Mouse (Mus musculus) stomach, embryonic 15.5 days (tissue): Measurements from ENCODE around the gene Flt3l. TPM values are rescaled to one million over a fixed set of nuclear protein-coding genes. Genes with fewer than 3 reads are reported as not detected.
"Not testable (repeated sequence)": the region's sequence is repeated elsewhere in the genome, so short reads cannot be mapped to it uniquely, and the experiment has no call there.

Experiments used
- ATAC-seq: fragments of 200-750 bp; cut with Nextera tagmentation; 2 replicates; pipeline ENCODE4 v1.8.0; 2017; ENCODE audit warnings: low read depth, moderate number of reproducible peaks, moderate TSS enrichment; ENCODE audit not compliant: insufficient read depth, low FRiP score
- H3K27ac ChIP-seq: fragments of 300-500 bp; sonication (generic); 2 replicates; pipeline ENCODE4 v1.5.1; 2015; ENCODE audit warnings: mild to moderate bottlenecking, inconsistent platforms
- H3K27me3 ChIP-seq: fragments of 300-500 bp; sonication (generic); replicated peaks from 2 replicates; pipeline ENCODE4 v1.6.1; 2015; ENCODE audit warnings: inconsistent platforms
- H3K36me3 ChIP-seq: fragments of 300-500 bp; sonication (generic); 2 replicates; pipeline ENCODE4 v1.6.1; 2015; ENCODE audit warnings: inconsistent platforms
- H3K4me1 ChIP-seq: fragments of 300-500 bp; sonication (generic); 2 replicates; pipeline ENCODE4 v1.6.1; 2015; ENCODE audit warnings: inconsistent platforms
- H3K4me2 ChIP-seq: fragments of 300-500 bp; sonication (generic); 2 replicates; pipeline ENCODE4 v1.6.1; 2015; ENCODE audit warnings: mild to moderate bottlenecking, inconsistent platforms
- H3K4me3 ChIP-seq: fragments of 300-500 bp; sonication (generic); replicated peaks from 2 replicates; pipeline ENCODE4 v1.5.1; 2015; ENCODE audit warnings: inconsistent platforms
- H3K9ac ChIP-seq: fragments of 300-500 bp; sonication (generic); 2 replicates; pipeline ENCODE4 v1.6.1; 2015; ENCODE audit warnings: inconsistent platforms
- H3K9me3 ChIP-seq: fragments of 300-500 bp; sonication (generic); 2 replicates; pipeline ENCODE4 v1.6.1; 2016; ENCODE audit warnings: inconsistent platforms
- WGBS: fragments of 180-500 bp; shearing (Covaris S2); methylation state at CpG from one replicate; pipeline ENCODE4 v1.1.7; 2015; 5-methylcytosine and 5-hydroxymethylcytosine counted together
- polyA plus RNA-seq: library from polyadenylated mRNA; unstranded; fragments of >200 nt; fragmentation: Nextera tagmentation; extraction: Ambion mirVana; gene quantifications from 2 replicates; pipeline ENCODE4 v1.2.1, GENCODE M21; 2015

Gene Flt3l
- polyA plus RNA-seq, 1 experiment from 2014 or later, result 2.2 TPM

DNA sequence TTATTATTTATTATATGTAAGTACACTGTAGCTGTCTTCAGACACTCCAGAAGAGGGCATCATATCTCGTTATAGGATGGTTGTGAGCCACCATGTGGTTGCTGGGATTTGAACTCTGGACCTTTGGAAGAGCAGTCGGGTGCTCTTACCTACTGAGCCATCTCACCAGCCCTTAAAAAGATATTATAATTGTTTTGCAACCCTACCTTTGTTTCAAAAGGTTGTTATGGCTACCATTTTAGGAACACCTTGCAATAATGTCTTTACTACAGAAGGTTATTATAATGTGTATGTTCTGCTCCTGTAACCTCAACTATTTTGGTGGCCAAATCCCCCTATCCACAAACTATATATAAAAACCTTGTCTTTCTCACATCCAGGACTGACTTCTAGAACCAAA lies 16.8 kb upstream of the Flt3l start:
- H3K4me3 ChIP-seq, H3K27me3 ChIP-seq, H3K4me2 ChIP-seq, H3K9me3 ChIP-seq, H3K36me3 ChIP-seq, H3K9ac ChIP-seq, ATAC-seq, H3K27ac ChIP-seq: not testable (repeated sequence)
- H3K4me1 ChIP-seq, result peaks cover 18% of the 10 kb centered on the region
- WGBS, result 84% methylated on average over 2 of the region's 2 CpGs

DNA sequence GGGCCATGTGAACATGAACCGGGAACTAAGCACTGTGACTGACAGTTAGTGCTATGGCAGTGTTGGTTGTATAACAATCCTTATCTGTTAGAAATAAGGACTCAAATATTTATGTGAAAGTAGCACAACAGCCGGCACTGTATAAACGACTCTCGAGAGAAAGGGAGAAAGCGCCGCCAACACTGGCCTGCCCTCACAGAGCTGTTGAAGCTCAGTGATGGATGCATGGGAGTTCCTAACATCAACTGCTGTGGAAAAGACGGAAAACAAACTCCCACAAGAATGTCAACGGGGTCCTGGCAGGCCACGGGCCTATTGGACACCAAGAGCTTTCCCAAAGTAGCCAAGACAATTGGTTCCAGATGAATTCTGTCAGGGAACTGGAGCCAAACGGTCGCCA lies 15.1 kb upstream of the Flt3l start:
- Histone ChIP-seq H3K4me2 (peak overlapping the region; percentile 2; the same call in 1 of the 2 replicates), H3K27me3 (no peaks in the 10 kb centered on the region), H3K27ac (peak overlapping the region; percentile 82), H3K4me3 (no peak overlapping the region), H3K4me1 (peaks cover 18% of the 10 kb centered on the region), H3K9ac (no peak overlapping the region), H3K36me3 (0 out of 2 replicates have a peak, but pooled peaks cover 8% of the 10 kb centered on the region), H3K9me3 (no peaks in the 10 kb centered on the region)
- 29% methylated on average over 11 of the region's 11 CpGs for WGBS
- ATAC-seq, result no peak

DNA sequence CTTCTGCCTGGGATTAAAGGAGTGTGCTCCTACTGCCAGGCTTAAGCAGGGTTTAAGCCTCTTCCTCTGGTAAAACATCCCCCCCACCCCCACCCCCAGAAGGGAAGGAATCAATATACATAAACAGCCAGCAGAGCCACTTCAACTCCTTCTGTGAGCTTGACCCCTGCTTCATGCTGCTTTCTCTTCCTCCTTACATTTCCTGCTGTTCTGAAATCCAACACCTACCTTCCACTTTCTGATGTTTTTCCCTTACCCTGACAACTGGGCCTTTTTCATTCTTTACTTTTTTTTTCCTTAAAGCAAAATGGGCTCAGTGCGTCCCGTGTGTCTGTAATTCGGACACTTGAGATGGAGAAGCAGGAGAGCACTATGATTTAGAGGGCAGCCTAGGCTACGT lies 14.1 kb upstream of the Flt3l start:
- no peak overlapping the region for H3K9ac ChIP-seq

DNA sequence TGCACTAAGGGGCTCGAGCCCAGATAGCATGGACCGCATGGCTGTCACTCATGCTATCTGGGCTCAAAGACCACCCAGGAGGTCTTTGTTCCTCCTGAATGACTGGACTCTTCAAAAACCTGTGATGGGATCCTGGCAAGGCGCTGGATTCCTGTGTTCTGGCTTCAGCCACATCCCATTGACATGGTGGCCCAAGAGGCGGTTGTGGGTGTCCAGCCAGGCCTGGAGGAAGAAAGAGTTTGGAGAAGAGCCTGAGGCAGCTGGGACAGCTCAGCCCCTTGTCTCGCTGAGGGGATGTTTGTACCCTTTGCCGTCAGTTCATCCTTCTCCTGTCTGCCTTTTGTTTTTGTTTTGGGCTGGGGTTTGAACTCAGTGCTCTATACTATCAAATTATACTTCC lies 13.3 kb upstream of the Flt3l start:
- ATAC-seq, result no peak
- Histone ChIP-seq H3K4me2 (no peak overlapping the region), H3K9me3 (no peaks in the 10 kb centered on the region), H3K4me1 (peaks cover 12% of the 10 kb centered on the region), H3K27ac (peak overlapping the region; percentile 82), H3K27me3 (no peaks in the 10 kb centered on the region), H3K36me3 (0 out of 2 replicates have a peak, but pooled peaks cover 22% of the 10 kb centered on the region), H3K4me3 (no peak overlapping the region), H3K9ac (no peak overlapping the region)
- 53% methylated on average over 6 of the region's 6 CpGs for WGBS

More for the DNA sequence above, 14.1 kb upstream of the Flt3l start:
- no peak overlapping the region for H3K4me3 ChIP-seq
- H3K27ac ChIP-seq, result peak overlapping the region; percentile 82
- peaks cover 17% of the 10 kb centered on the region for H3K4me1 ChIP-seq
- H3K27me3 ChIP-seq, result no peaks in the 10 kb centered on the region
- H3K9me3 ChIP-seq, result no peaks in the 10 kb centered on the region
- ATAC-seq, result no peak
- H3K4me2 ChIP-seq, result no peak overlapping the region; the same call in 1 of the 2 replicates
- H3K36me3 ChIP-seq, result 0 out of 2 replicates have a peak, but pooled peaks cover 16% of the 10 kb centered on the region
- 44% methylated on average over 4 of the region's 4 CpGs for WGBS

DNA sequence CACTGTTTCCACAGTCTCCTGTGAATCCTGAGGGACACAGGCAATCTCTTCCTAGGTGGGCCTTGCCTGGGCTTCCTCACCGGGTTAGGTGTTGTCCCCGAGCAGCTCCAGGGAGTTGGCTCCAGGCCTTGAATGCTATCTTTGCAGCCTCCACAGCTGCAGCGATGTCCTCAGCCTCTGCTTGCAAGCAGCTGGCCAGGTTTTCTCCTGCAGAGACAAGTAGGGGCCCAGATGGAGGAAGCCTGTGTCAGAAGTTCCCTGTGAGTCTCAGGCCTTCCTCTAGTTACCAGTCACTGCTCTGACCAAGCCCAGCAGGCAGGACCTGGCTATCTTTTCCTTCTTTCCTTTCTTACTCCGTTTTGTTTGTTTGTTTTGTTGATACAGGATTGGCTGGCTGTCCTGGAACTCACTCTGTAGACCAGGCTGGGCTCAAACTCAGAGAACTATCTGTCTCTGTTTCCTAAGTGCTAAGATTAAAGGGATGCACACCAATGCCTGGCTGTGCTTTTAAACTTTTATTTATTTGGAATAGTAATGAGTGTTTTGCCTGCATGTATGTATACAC lies 12.4 kb upstream of the Flt3l start:
- Histone ChIP-seq H3K4me1 (peaks cover 12% of the 10 kb centered on the region), H3K27me3 (no peaks in the 10 kb centered on the region), H3K9me3 (no peaks in the 10 kb centered on the region), H3K9ac (no peak overlapping the region), H3K27ac (0 out of 2 replicates have a peak overlapping the region, but pooled peaks have one; percentile 42), H3K4me3 (no peak overlapping the region), H3K4me2 (no peak overlapping the region), H3K36me3 (0 out of 2 replicates have a peak, but pooled peaks cover 23% of the 10 kb centered on the region)
- no peak for ATAC-seq
- 59% methylated on average over 4 of the region's 4 CpGs for WGBS

DNA sequence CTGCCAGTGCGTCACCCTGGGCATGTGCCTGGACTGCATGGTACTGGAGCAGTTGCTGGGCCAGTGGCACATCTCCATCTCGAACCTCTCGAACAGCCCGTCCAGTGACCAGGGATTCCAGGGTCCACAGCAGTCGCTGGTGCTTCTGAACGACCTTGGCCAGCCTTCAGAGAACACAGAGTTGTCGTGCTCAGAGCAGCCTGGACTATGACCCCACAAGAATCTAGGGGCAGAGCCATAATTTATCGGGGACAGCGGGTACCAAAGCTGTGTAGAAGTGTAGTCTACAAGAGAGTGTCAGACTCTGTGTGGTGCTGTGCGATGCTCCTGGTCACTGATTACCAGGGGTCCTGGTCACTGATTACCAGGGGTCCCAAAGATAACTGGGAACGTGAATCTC lies 11.7 kb upstream of the Flt3l start:
- Histone ChIP-seq H3K4me3 (no peak overlapping the region), H3K9me3 (no peaks in the 10 kb centered on the region), H3K27ac (no peak overlapping the region), H3K4me2 (no peak overlapping the region), H3K9ac (no peak overlapping the region), H3K4me1 (peaks cover 12% of the 10 kb centered on the region), H3K36me3 (0 out of 2 replicates have a peak, but pooled peaks cover 30% of the 10 kb centered on the region), H3K27me3 (no peaks in the 10 kb centered on the region)
- no peak for ATAC-seq
- 86% methylated on average over 11 of the region's 11 CpGs for WGBS

DNA sequence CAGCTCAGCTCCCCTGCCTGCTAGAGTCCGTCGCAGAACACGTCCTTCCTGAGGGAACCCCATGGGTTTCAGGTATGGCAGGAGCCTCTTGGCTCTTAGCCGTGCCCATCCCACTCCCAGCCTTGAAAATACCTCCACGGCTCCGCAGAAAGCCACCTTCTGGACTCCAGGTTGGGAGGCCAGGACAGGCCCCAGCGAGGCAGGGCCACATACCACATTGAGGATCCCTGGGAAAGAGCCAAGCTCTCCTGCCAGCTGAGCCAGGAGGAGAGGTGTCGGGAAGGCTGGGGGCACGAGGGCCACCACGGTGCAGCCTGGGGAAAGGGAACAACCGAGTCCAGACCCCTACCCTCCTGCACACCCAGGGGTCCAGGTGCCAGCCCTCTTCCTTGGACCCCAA lies 11.0 kb upstream of the Flt3l start:
- Histone ChIP-seq H3K27me3 (no peaks in the 10 kb centered on the region), H3K4me2 (no peak overlapping the region), H3K36me3 (0 out of 2 replicates have a peak, but pooled peaks cover 35% of the 10 kb centered on the region), H3K4me1 (peaks cover 12% of the 10 kb centered on the region), H3K27ac (no peak overlapping the region), H3K9me3 (no peaks in the 10 kb centered on the region), H3K9ac (no peak overlapping the region), H3K4me3 (no peak overlapping the region)
- no peak for ATAC-seq
- 94% methylated on average over 11 of the region's 11 CpGs for WGBS

DNA sequence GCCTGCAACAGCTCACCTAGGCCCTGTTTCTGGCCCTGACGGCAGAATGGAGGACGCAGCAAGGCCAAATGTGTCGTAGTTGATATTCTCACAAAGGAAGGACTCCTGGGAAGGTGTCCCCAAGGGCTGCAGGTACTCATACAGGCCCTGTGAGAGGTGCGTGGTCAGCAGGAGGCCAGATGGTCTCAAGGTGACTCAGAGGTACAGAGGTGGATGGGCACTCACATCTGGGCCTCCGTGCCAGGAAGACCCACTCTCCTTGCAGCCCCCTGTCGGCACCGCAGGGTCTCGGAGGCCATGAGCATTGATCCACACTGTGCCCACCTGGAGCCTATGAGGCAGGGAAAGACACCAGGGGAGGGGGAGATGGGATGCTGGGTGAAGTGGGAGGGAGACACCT lies 9.2 kb upstream of the Flt3l start:
- peaks cover 1% of the 10 kb centered on the region for H3K4me1 ChIP-seq
- WGBS, result 93% methylated on average over 8 of the region's 8 CpGs
- no peaks in the 10 kb centered on the region for H3K9me3 ChIP-seq
- no peaks in the 10 kb centered on the region for H3K27me3 ChIP-seq
- 0 out of 2 replicates have a peak, but pooled peaks cover 43% of the 10 kb centered on the region for H3K36me3 ChIP-seq
- ATAC-seq, result no peak
- no peak overlapping the region for H3K4me2 ChIP-seq
- no peak overlapping the region for H3K4me3 ChIP-seq
- no peak overlapping the region for H3K27ac ChIP-seq
- no peak overlapping the region for H3K9ac ChIP-seq

DNA sequence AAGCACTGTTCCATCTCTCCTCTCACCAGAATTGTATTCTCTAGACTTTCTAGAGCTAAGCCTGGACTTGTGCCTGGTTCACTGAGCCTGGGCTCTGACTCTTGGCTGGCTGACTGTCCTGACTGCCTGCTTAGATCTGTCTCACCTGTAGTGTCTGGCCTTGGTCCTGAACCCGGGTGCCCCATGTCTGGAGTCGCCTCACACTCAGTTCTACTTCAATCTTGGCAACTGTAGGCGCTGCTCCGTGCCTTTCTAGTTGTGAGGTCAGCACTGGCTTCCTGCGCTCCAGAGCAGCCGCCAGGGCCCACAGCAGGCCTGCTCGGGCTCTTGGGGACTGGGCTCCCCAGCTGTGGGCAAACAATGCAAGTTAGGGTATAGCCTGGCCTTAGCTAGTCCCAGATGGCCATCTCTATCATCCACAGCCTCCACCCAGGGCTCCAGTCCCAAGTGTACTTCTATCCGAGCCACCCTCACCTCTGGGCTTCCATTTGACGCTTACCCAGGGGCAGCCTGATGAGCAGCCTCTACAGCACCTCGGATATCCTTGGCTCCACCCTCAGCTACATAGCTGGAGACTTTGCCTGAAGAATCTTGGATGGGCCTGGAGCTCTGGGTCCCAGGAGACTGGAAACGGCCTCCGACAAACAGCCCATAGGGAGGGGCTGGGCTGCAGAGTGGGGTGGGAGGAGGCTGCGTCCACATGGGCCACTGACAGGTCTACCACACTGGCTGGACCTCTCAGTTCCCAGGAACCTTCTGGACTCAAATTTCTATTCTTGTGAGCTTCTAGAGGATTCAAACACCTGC lies 8.3 kb upstream of the Flt3l start:
- Histone ChIP-seq H3K9me3 (no peaks in the 10 kb centered on the region), H3K4me2 (no peak overlapping the region), H3K36me3 (0 out of 2 replicates have a peak, but pooled peaks cover 43% of the 10 kb centered on the region), H3K27me3 (no peaks in the 10 kb centered on the region), H3K9ac (no peak overlapping the region), H3K4me1 (no peaks in the 10 kb centered on the region), H3K4me3 (no peak overlapping the region), H3K27ac (no peak overlapping the region)
- no peak for ATAC-seq
- WGBS, result 81% methylated on average over 13 of the region's 13 CpGs

DNA sequence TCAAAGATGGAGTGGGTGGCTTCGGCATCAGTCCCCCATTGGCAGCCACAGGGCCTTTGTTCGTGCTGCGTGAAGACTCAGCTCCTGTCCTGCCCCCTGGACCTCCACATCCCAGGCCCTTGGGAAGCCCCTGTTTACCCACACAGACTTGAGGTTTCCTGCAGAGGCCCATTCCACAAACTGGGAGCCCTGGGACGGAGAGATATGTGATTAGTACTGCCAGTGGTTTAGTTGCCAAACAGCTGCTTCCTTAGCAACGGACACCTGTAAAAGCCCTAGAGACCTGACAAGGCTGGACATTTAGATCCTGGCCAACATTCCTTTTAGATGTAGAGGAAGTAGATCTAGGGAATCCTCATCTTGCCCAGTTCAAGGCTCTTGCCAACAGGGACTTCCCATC lies 5.7 kb upstream of the Flt3l start:
- H3K4me1 ChIP-seq, result no peaks in the 10 kb centered on the region
- H3K27ac ChIP-seq, result no peak overlapping the region
- 0 out of 2 replicates have a peak, but pooled peaks cover 40% of the 10 kb centered on the region for H3K36me3 ChIP-seq
- no peaks in the 10 kb centered on the region for H3K9me3 ChIP-seq
- H3K27me3 ChIP-seq, result no peaks in the 10 kb centered on the region
- no peak overlapping the region for H3K4me3 ChIP-seq
- H3K9ac ChIP-seq, result no peak overlapping the region
- no peak overlapping the region for H3K4me2 ChIP-seq
- WGBS, result 87% methylated on average over 5 of the region's 5 CpGs
- no peak for ATAC-seq

DNA sequence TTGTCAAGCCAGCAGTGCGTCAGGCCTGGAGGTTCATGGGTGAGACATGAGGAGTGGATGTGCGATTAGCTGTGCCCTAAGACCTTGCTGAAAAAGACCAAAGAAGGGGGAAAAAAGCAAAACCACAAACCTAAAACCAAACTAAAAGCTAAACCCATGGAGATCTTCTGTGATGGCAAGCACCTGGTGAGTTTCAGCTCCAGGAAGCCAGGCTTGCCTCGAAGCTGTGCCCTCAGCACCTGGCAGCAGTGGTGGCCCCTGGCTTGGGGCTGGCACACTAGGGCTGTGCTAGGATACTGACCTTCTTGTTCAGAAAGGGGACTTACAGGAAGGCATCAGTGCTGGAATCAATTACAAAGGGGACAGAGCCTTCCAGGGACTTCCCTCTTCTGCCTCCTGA lies 5.1 kb upstream of the Flt3l start:
- no peak overlapping the region for H3K4me2 ChIP-seq
- no peaks in the 10 kb centered on the region for H3K9me3 ChIP-seq
- 0 out of 2 replicates have a peak, but pooled peaks cover 34% of the 10 kb centered on the region for H3K36me3 ChIP-seq
- no peak overlapping the region for H3K9ac ChIP-seq
- no peak overlapping the region for H3K27ac ChIP-seq
- ATAC-seq, result no peak
- H3K4me1 ChIP-seq, result no peaks in the 10 kb centered on the region
- H3K4me3 ChIP-seq, result no peak overlapping the region
- H3K27me3 ChIP-seq, result no peaks in the 10 kb centered on the region
- 89% methylated on average over 3 of the region's 3 CpGs for WGBS
